Mouse (Mus musculus) heart, embryonic 12.5 days (tissue): ENCODE data around the gene Suv39h2. TPM values are rescaled to one million over a fixed set of nuclear protein-coding genes. Genes with fewer than 3 reads are reported as not detected.
A peak's percentile ranks its signal among the peaks of the same experiment; 100 is the strongest.

ENCODE experiments used
- ATAC-seq: fragments of 200-750 bp; cut with Nextera tagmentation; 2 replicates; pipeline ENCODE4 v1.8.0; 2017; ENCODE audit warnings: moderate TSS enrichment, moderate library complexity; ENCODE audit not compliant: insufficient number of reproducible peaks, low FRiP score
- H3K27ac ChIP-seq: fragments of 300-500 bp; sonication (generic); 2 replicates; pipeline ENCODE4 v1.5.1; 2016; ENCODE audit warnings: mild to moderate bottlenecking, moderate library complexity; ENCODE audit not compliant: poor library complexity, severe bottlenecking
- H3K27me3 ChIP-seq: fragments of 300-500 bp; sonication (generic); replicated peaks from 2 replicates; pipeline ENCODE4 v1.6.1; 2016; ENCODE audit warnings: mild to moderate bottlenecking, moderate library complexity
- H3K36me3 ChIP-seq: fragments of 300-500 bp; sonication (generic); 2 replicates; pipeline ENCODE4 v1.6.1; 2016; ENCODE audit warnings: mild to moderate bottlenecking, moderate library complexity
- H3K4me1 ChIP-seq: fragments of 300-500 bp; sonication (generic); replicated peaks from 2 replicates; pipeline ENCODE4 v1.6.1; 2016; ENCODE audit warnings: mild to moderate bottlenecking
- H3K4me2 ChIP-seq: fragments of 300-500 bp; sonication (generic); 2 replicates; pipeline ENCODE4 v1.6.1; 2016; ENCODE audit warnings: mild to moderate bottlenecking, moderate library complexity
- H3K4me3 ChIP-seq: fragments of 300-500 bp; sonication (generic); 2 replicates; pipeline ENCODE4 v1.5.1; 2016; ENCODE audit warnings: mild to moderate bottlenecking
- H3K9ac ChIP-seq: fragments of 300-500 bp; sonication (generic); 2 replicates; pipeline ENCODE4 v1.6.1; 2016; ENCODE audit warnings: mild to moderate bottlenecking, moderate library complexity
- H3K9me3 ChIP-seq: fragments of 300-500 bp; sonication (generic); replicated peaks from 2 replicates; pipeline ENCODE4 v1.6.1; 2016; ENCODE audit warnings: mild to moderate bottlenecking, moderate library complexity
- WGBS: fragments of 180-500 bp; shearing (Covaris S2); methylation state at CpG from one replicate; pipeline ENCODE4 v1.1.7; 2016; 5-methylcytosine and 5-hydroxymethylcytosine counted together
- polyA plus RNA-seq: library from polyadenylated mRNA; unstranded; fragments of >200 nt; fragmentation: Nextera tagmentation; extraction: Ambion mirVana; gene quantifications from 2 replicates; pipeline ENCODE4 v1.2.1, GENCODE M21; 2016

Gene Suv39h2
- polyA plus RNA-seq, 1 experiment from 2014 or later, result 11.9 TPM

GRCm38 (mm10) chr2:3422548-3422947, 52.3 kb downstream of the Suv39h2 start, which contains the start of gene Meig1:
Gene Meig1, minus strand, starts transcription at chr2:3422648.
- H3K4me3 ChIP-seq, result no peak within 1 kb of the TSS
- no peak within 1 kb of the TSS for H3K4me2 ChIP-seq
- no peak within 1 kb of the TSS for H3K27ac ChIP-seq
- ATAC-seq, result no peak
- no peaks in the 10 kb centered on the region for H3K9me3 ChIP-seq
- peaks cover 8% of the 10 kb centered on the region; the same call in 1 of the 2 replicates for H3K4me1 ChIP-seq
- 60% methylated on average over 3 of the region's 3 CpGs for WGBS
- peaks cover 10% of the 10 kb centered on the region for H3K27me3 ChIP-seq
- H3K9ac ChIP-seq, result no peak within 1 kb of the TSS
- H3K36me3 ChIP-seq, result no peaks in the 10 kb centered on the region

DNA sequence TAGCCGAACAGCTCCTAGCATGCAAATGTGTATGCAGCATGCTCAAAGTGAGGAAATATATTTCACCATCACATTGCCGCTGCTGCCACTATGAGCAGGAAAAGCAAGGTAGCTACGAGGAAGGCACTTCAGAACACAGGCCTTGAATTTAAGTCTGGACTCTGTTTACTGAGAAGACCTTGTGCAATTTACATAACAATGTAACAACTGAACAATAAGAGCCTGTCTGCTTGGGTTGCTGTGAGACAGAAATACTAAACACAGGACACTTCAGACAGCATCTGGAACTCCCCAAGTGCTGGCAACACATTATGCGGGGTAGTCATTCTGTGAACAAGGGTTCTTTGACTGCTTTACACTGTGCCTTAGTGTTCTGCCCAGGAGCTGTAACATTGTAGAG, 54.7 kb downstream of the Suv39h2 start:
- Histone ChIP-seq H3K9ac (no peak overlapping the region), H3K4me3 (no peak overlapping the region), H3K4me2 (no peak overlapping the region), H3K36me3 (no peaks in the 10 kb centered on the region), H3K27ac (no peak overlapping the region), H3K9me3 (no peaks in the 10 kb centered on the region), H3K4me1 (peaks cover 8% of the 10 kb centered on the region; the same call in 1 of the 2 replicates), H3K27me3 (peaks cover 19% of the 10 kb centered on the region)
- 74% methylated on average over 4 of the region's 4 CpGs for WGBS
- no peak for ATAC-seq

DNA sequence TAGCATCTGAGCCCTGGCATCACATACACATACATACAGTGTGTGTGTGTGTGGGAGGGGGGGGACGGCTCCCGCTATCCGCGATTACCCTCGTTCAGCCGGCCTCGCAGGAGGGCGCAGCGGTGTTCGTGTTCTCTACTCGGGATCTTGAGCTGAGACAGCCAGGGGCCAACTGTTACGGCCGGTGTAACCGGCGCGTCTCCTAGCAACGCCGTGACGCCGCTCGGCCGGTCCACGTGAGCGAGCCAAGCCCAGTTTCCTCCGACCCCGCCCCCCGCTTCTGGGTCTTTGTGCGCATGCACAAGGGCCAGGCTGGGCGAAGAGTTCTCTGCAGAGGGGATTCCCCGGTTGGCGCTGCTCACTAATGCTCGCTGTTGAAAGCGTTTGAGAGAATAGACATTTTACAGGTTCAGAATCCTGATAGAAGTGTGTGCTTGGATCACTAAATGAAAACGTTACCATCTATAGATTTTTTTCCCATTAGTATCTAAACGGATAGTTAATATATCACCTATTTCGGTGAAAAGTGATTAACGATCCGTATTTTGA, 55.9 kb downstream of the Suv39h2 start:
- H3K4me2 ChIP-seq, result peak overlapping the region; percentile 92
- H3K4me3 ChIP-seq, result peak overlapping the region; percentile 60
- no peaks in the 10 kb centered on the region for H3K36me3 ChIP-seq
- ATAC-seq, result peak; percentile 97
- H3K9me3 ChIP-seq, result no peaks in the 10 kb centered on the region
- H3K27me3 ChIP-seq, result peaks cover 19% of the 10 kb centered on the region
- 1% methylated on average over 38 of the region's 38 CpGs for WGBS
- no peaks in the 10 kb centered on the region for H3K4me1 ChIP-seq
- peak overlapping the region; percentile 67 for H3K9ac ChIP-seq
- H3K27ac ChIP-seq, result no peak overlapping the region

GRCm38 (mm10) chr2:3415676-3416075, 59.2 kb downstream of the Suv39h2 start:
- Histone ChIP-seq H3K9ac (no peak overlapping the region), H3K36me3 (no peaks in the 10 kb centered on the region), H3K4me2 (no peak overlapping the region), H3K4me1 (no peaks in the 10 kb centered on the region), H3K9me3 (no peaks in the 10 kb centered on the region), H3K27me3 (peaks cover 19% of the 10 kb centered on the region), H3K27ac (no peak overlapping the region), H3K4me3 (no peak overlapping the region)
- no peak for ATAC-seq
- WGBS, result 68% methylated on average over 1 of the region's 1 CpGs

- H3K9ac ChIP-seq, result no peak overlapping the region
- no peak overlapping the region for H3K27ac ChIP-seq
- H3K4me1 ChIP-seq, result no peaks in the 10 kb centered on the region
- WGBS, result 38% methylated on average over 4 of the region's 4 CpGs
- no peaks in the 10 kb centered on the region for H3K36me3 ChIP-seq
- no peak overlapping the region for H3K4me2 ChIP-seq
- H3K9me3 ChIP-seq, result no peaks in the 10 kb centered on the region
- H3K4me3 ChIP-seq, result no peak overlapping the region
- no peak for ATAC-seq
- H3K27me3 ChIP-seq, result peaks cover 19% of the 10 kb centered on the region
These were observed 60.6 kb downstream of the Suv39h2 start for GRCm38 (mm10) chr2:3414241-3414640.

DNA sequence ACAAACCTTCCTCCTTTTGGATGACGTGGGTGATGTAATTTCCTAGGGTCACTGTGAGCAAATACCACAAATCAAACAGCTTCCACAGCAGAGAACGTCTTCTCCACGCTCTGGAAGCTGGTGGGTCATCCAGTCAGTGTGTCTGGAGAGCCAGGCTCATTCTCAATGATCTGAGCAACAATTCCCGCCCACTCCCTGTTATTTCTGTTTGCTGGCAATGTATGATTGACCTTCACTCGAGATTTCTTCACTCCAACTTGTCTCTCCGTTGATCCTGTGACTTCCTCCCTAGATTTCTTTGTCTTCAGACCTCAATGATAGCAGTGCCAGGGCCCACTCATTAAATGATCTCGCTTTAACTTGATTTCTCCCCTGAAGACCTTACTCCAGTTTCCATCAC, 67.1 kb downstream of the Suv39h2 start:
- ATAC-seq, result no peak
- WGBS, result 75% methylated on average over 7 of the region's 7 CpGs

DNA sequence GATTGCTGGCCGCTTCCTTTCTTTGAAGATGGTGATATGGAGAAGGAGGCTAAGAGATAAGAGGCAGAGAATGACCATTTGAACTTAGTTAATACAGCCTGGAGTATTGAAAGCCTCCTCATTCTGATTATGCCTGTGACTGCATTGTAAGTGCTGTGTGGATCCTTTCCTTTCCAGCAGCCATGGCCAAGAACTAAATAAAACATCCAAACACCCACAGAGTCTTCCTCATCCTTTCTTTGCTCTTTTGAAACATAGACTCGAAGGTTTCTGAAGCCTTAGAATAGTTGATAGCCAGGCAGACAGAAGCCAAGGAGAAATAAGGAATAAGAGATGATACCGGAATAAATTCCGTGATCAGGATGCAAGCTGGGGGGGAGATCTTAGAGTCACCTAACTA, 68.8 kb downstream of the Suv39h2 start:
- Histone ChIP-seq H3K4me3 (no peak overlapping the region), H3K36me3 (no peaks in the 10 kb centered on the region), H3K4me2 (no peak overlapping the region), H3K4me1 (no peaks in the 10 kb centered on the region), H3K9me3 (no peaks in the 10 kb centered on the region; the same call in 1 of the 2 replicates), H3K27me3 (no peaks in the 10 kb centered on the region), H3K9ac (no peak overlapping the region), H3K27ac (no peak overlapping the region)
- WGBS, result 70% methylated on average over 4 of the region's 4 CpGs
- no peak for ATAC-seq

More for the DNA sequence above, 67.1 kb downstream of the Suv39h2 start:
- Histone ChIP-seq H3K4me2 (no peak overlapping the region), H3K9me3 (no peaks in the 10 kb centered on the region; the same call in 1 of the 2 replicates), H3K9ac (no peak overlapping the region), H3K27ac (no peak overlapping the region), H3K27me3 (no peaks in the 10 kb centered on the region), H3K4me1 (no peaks in the 10 kb centered on the region), H3K4me3 (no peak overlapping the region), H3K36me3 (no peaks in the 10 kb centered on the region)

Other genes with a start within 250 kb of the Suv39h2 start
- 36.1 and 36.5 TPM in 2 replicates for gene Nmt2, start 190.8 kb downstream of the Suv39h2 start, polyA plus RNA-seq
- gene Rpp38, start 142.4 kb downstream of the Suv39h2 start, polyA plus RNA-seq, result 12.6 and 13.7 TPM in 2 replicates
- gene Acbd7, start 138.9 kb downstream of the Suv39h2 start, polyA plus RNA-seq, result 0.53 and 0.72 TPM in 2 replicates
- not detected in 2 replicates for gene Olah, start 77.8 kb downstream of the Suv39h2 start, polyA plus RNA-seq
- gene Meig1, start 52.4 kb downstream of the Suv39h2 start, polyA plus RNA-seq, result not detected in 2 replicates
- 4.4 and 4.6 TPM in 2 replicates for gene Dclre1c, start 50.9 kb downstream of the Suv39h2 start, polyA plus RNA-seq
- 6.4 and 7.3 TPM in 2 replicates for gene Gm45902, start 37.8 kb upstream of the Suv39h2 start, polyA plus RNA-seq
- gene Hspa14, start 37.8 kb upstream of the Suv39h2 start, polyA plus RNA-seq, result 81.3 and 85.9 TPM in 2 replicates
- gene Cdnf, start 38.0 kb upstream of the Suv39h2 start, polyA plus RNA-seq, result 0.18 and 0.24 TPM in 2 replicates
- gene Fam107b, start 95.5 kb upstream of the Suv39h2 start, polyA plus RNA-seq, result 32.5 and 34.7 TPM in 2 replicates